Mouse (Mus musculus) embryonic facial prominence, embryonic 12.5 days (tissue): ENCODE data around the gene Gdap1l1. TPM values are rescaled to one million over a fixed set of nuclear protein-coding genes. Genes with fewer than 3 reads are reported as not detected.
A peak's percentile ranks its signal among the peaks of the same experiment; 100 is the strongest.
"Not testable (repeated sequence)": the region's sequence is repeated elsewhere in the genome, so short reads cannot be mapped to it uniquely, and the experiment has no call there.

Experiments used
- ATAC-seq: fragments of 200-750 bp; cut with Nextera tagmentation; 2 replicates; pipeline ENCODE4 v1.8.0; 2017; ENCODE audit not compliant: insufficient number of reproducible peaks, insufficient read depth, low FRiP score, low TSS enrichment
- H3K27ac ChIP-seq: fragments of 300-500 bp; sonication (generic); 2 replicates; pipeline ENCODE4 v1.5.1; 2016; ENCODE audit warnings: mild to moderate bottlenecking
- H3K27me3 ChIP-seq: fragments of 300-500 bp; sonication (generic); 2 replicates; pipeline ENCODE4 v1.6.1; 2016; ENCODE audit warnings: mild to moderate bottlenecking, moderate library complexity
- H3K36me3 ChIP-seq: fragments of 300-500 bp; sonication (generic); 2 replicates; pipeline ENCODE4 v1.6.1; 2016; ENCODE audit warnings: mild to moderate bottlenecking
- H3K4me1 ChIP-seq: fragments of 300-500 bp; sonication (generic); 2 replicates; pipeline ENCODE4 v1.6.1; 2016
- H3K4me2 ChIP-seq: fragments of 300-500 bp; sonication (generic); replicated peaks from 2 replicates; pipeline ENCODE4 v1.6.1; 2016; ENCODE audit warnings: mild to moderate bottlenecking, moderate library complexity
- H3K4me3 ChIP-seq: fragments of 300-500 bp; sonication (generic); 2 replicates; pipeline ENCODE4 v1.5.1; 2016; ENCODE audit warnings: mild to moderate bottlenecking
- H3K9ac ChIP-seq: fragments of 300-500 bp; sonication (generic); 2 replicates; pipeline ENCODE4 v1.6.1; 2016; ENCODE audit warnings: mild to moderate bottlenecking, moderate library complexity
- H3K9me3 ChIP-seq: fragments of 300-500 bp; sonication (generic); 2 replicates; pipeline ENCODE4 v1.6.1; 2016; ENCODE audit warnings: mild to moderate bottlenecking, moderate library complexity
- WGBS: fragments of 180-500 bp; shearing (Covaris S2); methylation state at CpG from one replicate; pipeline ENCODE4 v1.1.7; 2016; 5-methylcytosine and 5-hydroxymethylcytosine counted together
- polyA plus RNA-seq: library from polyadenylated mRNA; unstranded; fragments of >200 nt; fragmentation: Nextera tagmentation; extraction: Ambion mirVana; gene quantifications from 2 replicates; pipeline ENCODE4 v1.2.1, GENCODE M21; 2016

Gene Gdap1l1
- polyA plus RNA-seq, 1 experiment from 2014 or later: 7.5 TPM

GRCm38 (mm10) chr2:163411344-163411743 is 26.9 kb upstream of the Gdap1l1 start:
- not testable (repeated sequence) for H3K9ac ChIP-seq, H3K9me3 ChIP-seq, H3K4me3 ChIP-seq, H3K27me3 ChIP-seq, ATAC-seq, H3K4me1 ChIP-seq, H3K27ac ChIP-seq, H3K4me2 ChIP-seq
- 92% methylated on average over 3 of the region's 3 CpGs for WGBS
- H3K36me3 ChIP-seq: peaks cover 50% of the 10 kb centered on the region

- no peak for ATAC-seq
- H3K4me1 ChIP-seq: no peaks in the 10 kb centered on the region
- no peak overlapping the region for H3K9ac ChIP-seq
- no peaks in the 10 kb centered on the region for H3K27me3 ChIP-seq
- H3K27ac ChIP-seq: no peak overlapping the region
- no peak overlapping the region for H3K4me3 ChIP-seq
- no peaks in the 10 kb centered on the region for H3K9me3 ChIP-seq
- H3K36me3 ChIP-seq: peaks cover 49% of the 10 kb centered on the region
- H3K4me2 ChIP-seq: no peak overlapping the region
- 92% methylated on average over 4 of the region's 4 CpGs for WGBS
Measured at GRCm38 (mm10) chr2:163411840-163412239, 26.4 kb upstream of the Gdap1l1 start.

- 99% methylated on average over 4 of the region's 4 CpGs for WGBS
- Histone ChIP-seq H3K4me1 (0 out of 2 replicates have a peak, but pooled peaks cover 1% of the 10 kb centered on the region), H3K36me3 (peaks cover 43% of the 10 kb centered on the region), H3K4me3 (no peak overlapping the region), H3K27ac (no peak overlapping the region), H3K9me3 (no peaks in the 10 kb centered on the region), H3K4me2 (no peak overlapping the region), H3K27me3 (no peaks in the 10 kb centered on the region), H3K9ac (no peak overlapping the region)
- ATAC-seq: no peak
Measured at GRCm38 (mm10) chr2:163412419-163412818, 25.9 kb upstream of the Gdap1l1 start.

- Histone ChIP-seq H3K4me1 (peaks cover 7% of the 10 kb centered on the region), H3K4me3 (no peak overlapping the region), H3K27me3 (no peaks in the 10 kb centered on the region), H3K9me3 (no peaks in the 10 kb centered on the region), H3K36me3 (peaks cover 42% of the 10 kb centered on the region), H3K9ac (no peak overlapping the region), H3K4me2 (no peak overlapping the region), H3K27ac (no peak overlapping the region)
- ATAC-seq: no peak
- 91% methylated on average over 9 of the region's 9 CpGs for WGBS
Measured at GRCm38 (mm10) chr2:163412846-163413590, 25.3 kb upstream of the Gdap1l1 start.

- Histone ChIP-seq H3K36me3 (peaks cover 14% of the 10 kb centered on the region; the same call in 1 of the 2 replicates), H3K4me1 (peaks cover 20% of the 10 kb centered on the region), H3K9me3 (no peaks in the 10 kb centered on the region), H3K27me3 (no peaks in the 10 kb centered on the region), H3K27ac (no peak overlapping the region), H3K9ac (no peak overlapping the region), H3K4me2 (no peak overlapping the region), H3K4me3 (no peak overlapping the region)
- 93% methylated on average over 6 of the region's 6 CpGs for WGBS
- ATAC-seq: no peak
Measured at GRCm38 (mm10) chr2:163417026-163417425, 21.2 kb upstream of the Gdap1l1 start.

- ATAC-seq: no peak
- Histone ChIP-seq H3K27me3 (no peaks in the 10 kb centered on the region), H3K4me2 (peak overlapping the region; percentile 85), H3K4me1 (peaks cover 20% of the 10 kb centered on the region), H3K9ac (peak overlapping the region; percentile 88), H3K9me3 (no peaks in the 10 kb centered on the region), H3K4me3 (peak overlapping the region; percentile 99), H3K27ac (no peak overlapping the region), H3K36me3 (peaks cover 15% of the 10 kb centered on the region; the same call in 1 of the 2 replicates)
Measured at GRCm38 (mm10) chr2:163417830-163418229, 20.4 kb upstream of the Gdap1l1 start.

- peaks cover 20% of the 10 kb centered on the region for H3K4me1 ChIP-seq
- WGBS: under 1% methylated on average over 40 of the region's 50 CpGs
Measured at GRCm38 (mm10) chr2:163418841-163419345, 19.4 kb upstream of the Gdap1l1 start.

GRCm38 (mm10) chr2:163419346-163420045 is 18.8 kb upstream of the Gdap1l1 start:
- peak; percentile 99 for ATAC-seq
- peaks cover 20% of the 10 kb centered on the region for H3K4me1 ChIP-seq
- peak overlapping the region; percentile 88 for H3K9ac ChIP-seq
- peaks cover 8% of the 10 kb centered on the region for H3K36me3 ChIP-seq
- peak overlapping the region; percentile 99 for H3K4me3 ChIP-seq
- no peaks in the 10 kb centered on the region for H3K9me3 ChIP-seq
- no peaks in the 10 kb centered on the region for H3K27me3 ChIP-seq
- peak overlapping the region; percentile 85 for H3K4me2 ChIP-seq
- under 1% methylated on average over 71 of the region's 71 CpGs for WGBS
- H3K27ac ChIP-seq: peak overlapping the region; percentile 80

More at GRCm38 (mm10) chr2:163418841-163419345, 19.4 kb upstream of the Gdap1l1 start:
- no peak; the same call in 1 of the 2 replicates for ATAC-seq
- peak overlapping the region; percentile 85 for H3K4me2 ChIP-seq
- H3K27ac ChIP-seq: peak overlapping the region; percentile 80
- H3K4me3 ChIP-seq: peak overlapping the region; percentile 99
- H3K9ac ChIP-seq: peak overlapping the region; percentile 88
- peaks cover 12% of the 10 kb centered on the region for H3K36me3 ChIP-seq
- H3K9me3 ChIP-seq: no peaks in the 10 kb centered on the region
- no peaks in the 10 kb centered on the region for H3K27me3 ChIP-seq

GRCm38 (mm10) chr2:163420366-163420886 is 17.9 kb upstream of the Gdap1l1 start:
- Histone ChIP-seq H3K4me2 (peak overlapping the region; percentile 73), H3K9me3 (no peaks in the 10 kb centered on the region), H3K4me1 (peaks cover 20% of the 10 kb centered on the region), H3K27me3 (no peaks in the 10 kb centered on the region), H3K4me3 (peak overlapping the region; percentile 99), H3K36me3 (peaks cover 5% of the 10 kb centered on the region; the same call in 1 of the 2 replicates), H3K27ac (no peak overlapping the region), H3K9ac (peak overlapping the region; percentile 74)
- ATAC-seq: no peak
- 31% methylated on average over 10 of the region's 10 CpGs for WGBS

- H3K9ac ChIP-seq: no peak overlapping the region
- no peak for ATAC-seq
- H3K27me3 ChIP-seq: no peaks in the 10 kb centered on the region
- peaks cover 12% of the 10 kb centered on the region for H3K4me1 ChIP-seq
- H3K27ac ChIP-seq: no peak overlapping the region
- H3K9me3 ChIP-seq: no peaks in the 10 kb centered on the region
- H3K36me3 ChIP-seq: peaks cover 5% of the 10 kb centered on the region; the same call in 1 of the 2 replicates
- WGBS: 78% methylated on average over 9 of the region's 9 CpGs
- no peak overlapping the region for H3K4me3 ChIP-seq
- H3K4me2 ChIP-seq: no peak overlapping the region
Measured at GRCm38 (mm10) chr2:163422895-163423660, 15.2 kb upstream of the Gdap1l1 start.

- Histone ChIP-seq H3K4me3 (no peak within 1 kb of the TSS), H3K27ac (no peak within 1 kb of the TSS)
Measured at GRCm38 (mm10) chr2:163424597-163424996, 13.7 kb upstream of the Gdap1l1 start, which contains the start of gene Oser1. Gene Oser1 (minus strand): TSS chr2:163424697.

More at GRCm38 (mm10) chr2:163424597-163424996, 13.7 kb upstream of the Gdap1l1 start, which contains the start of gene Oser1:
- Histone ChIP-seq H3K9me3 (no peaks in the 10 kb centered on the region), H3K9ac (no peak within 1 kb of the TSS), H3K36me3 (peaks cover 5% of the 10 kb centered on the region; the same call in 1 of the 2 replicates), H3K4me1 (peaks cover 8% of the 10 kb centered on the region; the same call in 1 of the 2 replicates), H3K27me3 (no peaks in the 10 kb centered on the region), H3K4me2 (no peak within 1 kb of the TSS)
- ATAC-seq: no peak
- 78% methylated on average over 6 of the region's 6 CpGs for WGBS
